Comparison of ENCODE assay signal across 10 mouse cellular contexts in genomic region chr4:150061432-150062225, GRCm38 (mm10). TPM values are rescaled to one million over a fixed set of nuclear protein-coding genes. Genes with fewer than 3 reads are reported as not detected.
DNase-seq lines count a peak whose midpoint lies in the region; ATAC-seq and TF ChIP-seq lines count a peak whose summit lies in the region.
"Had no signal": no experiment of that assay in that cellular context is flagged by ENCODE, and none has a peak within 500 bp of the region (broad histone marks: within the 10 kb centered on the region; RNA-seq: fewer than 3 reads in every experiment).

No protein-coding gene starts in this region.

- no peak overlapping the region for H3K4me2 ChIP-seq in embryonic facial prominence, embryonic 11.5 days (ENCODE audit: low read depth, low read length)
- H3K4me2 ChIP-seq in intestine, embryonic 15.5 days (replicated peaks): no peak overlapping the region
- H3K4me2 ChIP-seq in hindbrain, postnatal 0 days (ENCODE audit: low read depth, low read length): no peak overlapping the region
- no peak overlapping the region for H3K4me2 ChIP-seq in hindbrain, embryonic 11.5 days (replicated peaks; ENCODE audit: low read depth, low read length)
- H3K4me2 ChIP-seq: midbrain, embryonic 12.5 days had no signal

- TF ChIP-seq CTCF in C2C12 (IDR thresholded peaks at IDR 0.05; ENCODE audit: control insufficient read depth, insufficient read depth, insufficient read length): no peak
- no peak for TF ChIP-seq CTCF in hindbrain, postnatal 0 days (IDR thresholded peaks at IDR 0.05; ENCODE audit: low read depth)

- peak overlapping the region; percentile 29 for H3ac ChIP-seq in C2C12 (ENCODE audit: control insufficient read depth, insufficient read length, low read depth)

- no peaks in the 10 kb centered on the region for H3K4me1 ChIP-seq in embryonic facial prominence, embryonic 11.5 days (ENCODE audit: control insufficient read depth, insufficient read depth, low read length)
- peaks cover 25% of the 10 kb centered on the region for H3K4me1 ChIP-seq in embryonic facial prominence, embryonic 10.5 days
- H3K4me1 ChIP-seq in intestine, embryonic 15.5 days (replicated peaks): peaks cover 24% of the 10 kb centered on the region
- H3K4me1 ChIP-seq in hindbrain, postnatal 0 days (ENCODE audit: insufficient read depth, low read length): no peaks in the 10 kb centered on the region
- no peaks in the 10 kb centered on the region for H3K4me1 ChIP-seq in hindbrain, embryonic 11.5 days (replicated peaks; ENCODE audit: control insufficient read depth, insufficient read depth, low read length)

- H3K36me3 ChIP-seq in embryonic facial prominence, embryonic 11.5 days (replicated peaks; ENCODE audit: control insufficient read depth, insufficient read depth, low read depth, low read length): no peaks in the 10 kb centered on the region
- peaks cover 3% of the 10 kb centered on the region; the same call in 1 of the 2 replicates for H3K36me3 ChIP-seq in embryonic facial prominence, embryonic 10.5 days (replicated peaks)
- peaks cover 55% of the 10 kb centered on the region for H3K36me3 ChIP-seq in C2C12 (ENCODE audit: control insufficient read depth, insufficient read depth)
- H3K36me3 ChIP-seq in intestine, embryonic 15.5 days: no peaks in the 10 kb centered on the region
- no peaks in the 10 kb centered on the region for H3K36me3 ChIP-seq in hindbrain, postnatal 0 days (ENCODE audit: insufficient read depth, low read length)
- no peaks in the 10 kb centered on the region for H3K36me3 ChIP-seq in hindbrain, embryonic 11.5 days (ENCODE audit: control insufficient read depth, insufficient read depth, low read length)
- H3K36me3 ChIP-seq: midbrain, embryonic 12.5 days had no signal

- H3K9ac ChIP-seq in embryonic facial prominence, embryonic 11.5 days (replicated peaks; ENCODE audit: low read length): no peak overlapping the region
- H3K9ac ChIP-seq in intestine, embryonic 15.5 days: no peak overlapping the region
- H3K9ac ChIP-seq in hindbrain, postnatal 0 days (replicated peaks; ENCODE audit: low read length): no peak overlapping the region
- H3K9ac ChIP-seq in hindbrain, embryonic 11.5 days (ENCODE audit: low read depth, low read length): no peak overlapping the region
- H3K9ac ChIP-seq: midbrain, embryonic 12.5 days had no signal

- no peaks in the 10 kb centered on the region for H3K9me3 ChIP-seq in embryonic facial prominence, embryonic 11.5 days (replicated peaks; ENCODE audit: control insufficient read depth, low read length)
- H3K9me3 ChIP-seq in embryonic facial prominence, embryonic 10.5 days: no peaks in the 10 kb centered on the region
- H3K9me3 ChIP-seq in intestine, embryonic 15.5 days: no peaks in the 10 kb centered on the region
- H3K9me3 ChIP-seq in hindbrain, postnatal 0 days (ENCODE audit: low read length): no peaks in the 10 kb centered on the region
- H3K9me3 ChIP-seq in hindbrain, embryonic 11.5 days (ENCODE audit: control insufficient read depth, low read length): no peaks in the 10 kb centered on the region
- H3K9me3 ChIP-seq: midbrain, embryonic 12.5 days had no signal

- DNase-seq in embryonic facial prominence, embryonic 11.5 days (ENCODE audit: low spot score): no peak
- DNase-seq in embryonic facial prominence, embryonic 10.5 days (ENCODE audit: low spot score): no peak
- peak; percentile 72 to 83 for DNase-seq in kidney, postnatal 4 days
- no peak for DNase-seq in hindbrain, postnatal 0 days (ENCODE audit: low spot score)
- no peak for DNase-seq in layer of hippocampus, postnatal 10 days (ENCODE audit: low spot score in 2 of 2)
- no peak for DNase-seq in hindbrain, embryonic 11.5 days (ENCODE audit: low spot score)
- DNase-seq: cerebellum, adult 2 months had no signal

- WGBS in embryonic facial prominence, embryonic 11.5 days: 74% methylated on average over 16 of the region's 16 CpGs
- 74% methylated on average over 16 of the region's 16 CpGs for WGBS in embryonic facial prominence, embryonic 10.5 days
- 63% methylated on average over 16 of the region's 16 CpGs for WGBS in intestine, embryonic 15.5 days
- WGBS in hindbrain, postnatal 0 days: 79% methylated on average over 16 of the region's 16 CpGs
- WGBS in hindbrain, embryonic 11.5 days: 75% methylated on average over 16 of the region's 16 CpGs

- peaks cover 83% of the 10 kb centered on the region for H3K79me2 ChIP-seq in C2C12 (ENCODE audit: control insufficient read depth, insufficient read depth)

- H3K27me3 ChIP-seq in embryonic facial prominence, embryonic 11.5 days (ENCODE audit: control insufficient read depth, insufficient read depth, low read length): no peaks in the 10 kb centered on the region
- peaks cover 7% of the 10 kb centered on the region for H3K27me3 ChIP-seq in embryonic facial prominence, embryonic 10.5 days (replicated peaks; ENCODE audit: low read depth, poor library complexity, severe bottlenecking)
- H3K27me3 ChIP-seq in C2C12 (ENCODE audit: control insufficient read depth, insufficient read depth, insufficient read length): no peaks in the 10 kb centered on the region
- no peaks in the 10 kb centered on the region for H3K27me3 ChIP-seq in intestine, embryonic 15.5 days (replicated peaks)
- no peaks in the 10 kb centered on the region for H3K27me3 ChIP-seq in hindbrain, postnatal 0 days (ENCODE audit: insufficient read depth, low read length)
- H3K27me3 ChIP-seq in hindbrain, embryonic 11.5 days (ENCODE audit: control insufficient read depth, insufficient read depth, low read length): no peaks in the 10 kb centered on the region

- no peak overlapping the region for H3K27ac ChIP-seq in embryonic facial prominence, embryonic 11.5 days (replicated peaks; ENCODE audit: low read depth, low read length)
- H3K27ac ChIP-seq in embryonic facial prominence, embryonic 10.5 days (replicated peaks): no peak overlapping the region
- H3K27ac ChIP-seq in intestine, embryonic 15.5 days: 0 out of 2 replicates have a peak overlapping the region, but pooled peaks have one; percentile 17
- H3K27ac ChIP-seq in hindbrain, postnatal 0 days: no peak overlapping the region
- H3K27ac ChIP-seq in hindbrain, embryonic 11.5 days (ENCODE audit: low read depth, low read length): no peak overlapping the region
- H3K27ac ChIP-seq: midbrain, embryonic 12.5 days had no signal

- H3K4me3 ChIP-seq in embryonic facial prominence, embryonic 11.5 days (ENCODE audit: low read depth, low read length): no peak overlapping the region
- no peak overlapping the region for H3K4me3 ChIP-seq in embryonic facial prominence, embryonic 10.5 days
- H3K4me3 ChIP-seq in C2C12 (ENCODE audit: insufficient read depth, poor library complexity, severe bottlenecking): no peak overlapping the region
- H3K4me3 ChIP-seq in intestine, embryonic 15.5 days (replicated peaks): no peak overlapping the region
- no peak overlapping the region for H3K4me3 ChIP-seq in hindbrain, postnatal 0 days (ENCODE audit: low read length)
- H3K4me3 ChIP-seq in hindbrain, embryonic 11.5 days (ENCODE audit: low read depth, low read length): no peak overlapping the region
- H3K4me3 ChIP-seq: midbrain, embryonic 12.5 days had no signal

- ATAC-seq in embryonic facial prominence, embryonic 11.5 days (replicated peaks; ENCODE audit: insufficient number of reproducible peaks, low FRiP score, low TSS enrichment, low read depth): 0 out of 2 replicates have a peak, but pooled peaks have one; percentile 23
- ATAC-seq in intestine, embryonic 15.5 days: peak; percentile 79
- ATAC-seq in hindbrain, postnatal 0 days: no peak
- no peak for ATAC-seq in hindbrain, embryonic 11.5 days (ENCODE audit: low FRiP score)

- H3K79me3 ChIP-seq in C2C12 (ENCODE audit: low read depth): peaks cover 41% of the 10 kb centered on the region

TF ChIP-seq in C2C12, 6 proteins besides CTCF, POLR2A, EP300 and RAD21 (continues in another document):
- TF ChIP-seq FOSL1 (IDR thresholded peaks at IDR 0.05; ENCODE audit: insufficient read depth, low read length, poor library complexity, severe bottlenecking) (no peak), MAX (IDR thresholded peaks at IDR 0.05) (no peak), MYOG (IDR thresholded peaks at IDR 0.05; ENCODE audit: control insufficient read depth, extremely low read depth, insufficient read length) (no peak), MYOD1 (IDR thresholded peaks at IDR 0.05; ENCODE audit: control insufficient read depth, insufficient read length, low read depth) (no peak)

RNA-seq across cellular contexts. Expression of gene Gpr157, which starts 25.5 kb away (rescaled TPM):
- polyA plus RNA-seq in embryonic facial prominence, embryonic 11.5 days (2014; fragmentation: Nextera tagmentation; extraction: Ambion mirVana): 0.18 and 0.28 TPM in 2 replicates
- polyA plus RNA-seq in embryonic facial prominence, embryonic 10.5 days (2016; fragmentation: Nextera tagmentation; extraction: Ambion mirVana): 0.49 and 0.55 TPM in 2 replicates
- polyA plus RNA-seq in C2C12 (2012; fragmentation: generic; extraction: Trizol): 0.25 TPM
- 1.3 and 1.5 TPM in 2 replicates for polyA plus RNA-seq in intestine, embryonic 15.5 days (2015; fragmentation: Nextera tagmentation; extraction: Ambion mirVana)
- total RNA-seq in hindbrain, postnatal 0 days (2014; rRNA removed): 4.9 and 5.4 TPM in 2 replicates
- 0.52 and 0.74 TPM in 2 replicates for polyA plus RNA-seq in hindbrain, postnatal 0 days (2015; fragmentation: Nextera tagmentation; extraction: Ambion mirVana)
- 1 to 10 TPM; 1.0 to 1.6 TPM for total RNA-seq in layer of hippocampus, postnatal 10 days (2021)
- polyA plus RNA-seq in hindbrain, embryonic 11.5 days (2014; fragmentation: Nextera tagmentation; extraction: Ambion mirVana): 0.24 and 0.68 TPM in 2 replicates

RNA-seq across cellular contexts. Expression of gene H6pd, which starts 52.8 kb away (rescaled TPM):
- polyA plus RNA-seq in embryonic facial prominence, embryonic 11.5 days (2014; fragmentation: Nextera tagmentation; extraction: Ambion mirVana): 3.2 and 3.9 TPM in 2 replicates
- polyA plus RNA-seq in embryonic facial prominence, embryonic 10.5 days (2016; fragmentation: Nextera tagmentation; extraction: Ambion mirVana): 4.9 and 5.3 TPM in 2 replicates
- polyA plus RNA-seq in C2C12 (2012; fragmentation: generic; extraction: Trizol): 14.9 TPM
- polyA plus RNA-seq in intestine, embryonic 15.5 days (2015; fragmentation: Nextera tagmentation; extraction: Ambion mirVana): 22.2 and 24.0 TPM in 2 replicates
- 15.0 and 16.9 TPM in 2 replicates for total RNA-seq in hindbrain, postnatal 0 days (2014; rRNA removed)
- polyA plus RNA-seq in hindbrain, postnatal 0 days (2015; fragmentation: Nextera tagmentation; extraction: Ambion mirVana): 3.0 and 3.4 TPM in 2 replicates
- total RNA-seq in layer of hippocampus, postnatal 10 days (2021): 10 to 100 TPM; 10.7 to 12.8 TPM
- 2.1 and 2.8 TPM in 2 replicates for polyA plus RNA-seq in hindbrain, embryonic 11.5 days (2014; fragmentation: Nextera tagmentation; extraction: Ambion mirVana)

RNA-seq across cellular contexts. Expression of gene Slc2a5, which starts 57.5 kb away (rescaled TPM):
- polyA plus RNA-seq in embryonic facial prominence, embryonic 11.5 days (2014; fragmentation: Nextera tagmentation; extraction: Ambion mirVana): 0.90 and 1.4 TPM in 2 replicates
- 1.4 and 1.7 TPM in 2 replicates for polyA plus RNA-seq in embryonic facial prominence, embryonic 10.5 days (2016; fragmentation: Nextera tagmentation; extraction: Ambion mirVana)
- not detected for polyA plus RNA-seq in C2C12 (2012; fragmentation: generic; extraction: Trizol)
- 2.2 TPM in 2 replicates for polyA plus RNA-seq in intestine, embryonic 15.5 days (2015; fragmentation: Nextera tagmentation; extraction: Ambion mirVana)
- total RNA-seq in hindbrain, postnatal 0 days (2014; rRNA removed): 1.5 and 2.9 TPM in 2 replicates
- 2.7 and 3.0 TPM in 2 replicates for polyA plus RNA-seq in hindbrain, postnatal 0 days (2015; fragmentation: Nextera tagmentation; extraction: Ambion mirVana)
- total RNA-seq in layer of hippocampus, postnatal 10 days (2021): 1 to 10 TPM; 3.9 to 5.3 TPM
- polyA plus RNA-seq in hindbrain, embryonic 11.5 days (2014; fragmentation: Nextera tagmentation; extraction: Ambion mirVana): 1.3 TPM in 2 replicates

Comparison
In these comparisons a context has a peak if more than half of its experiments do, and no peak if none do; other contexts are left out.
1. ATAC-seq: peak in embryonic facial prominence, embryonic 11.5 days (single experiment) and intestine, embryonic 15.5 days (single experiment); none in hindbrain, postnatal 0 days (single experiment) and hindbrain, embryonic 11.5 days (single experiment).
2. DNase-seq: peak in kidney, postnatal 4 days (2 of 2); none in embryonic facial prominence, embryonic 11.5 days (single experiment), embryonic facial prominence, embryonic 10.5 days (single experiment), hindbrain, postnatal 0 days (single experiment), layer of hippocampus, postnatal 10 days (0 of 2) and hindbrain, embryonic 11.5 days (single experiment).